Mouse (Mus musculus) thymus, adult 2 months (tissue): ENCODE data around the gene Clta.

ENCODE experiments used
- CTCF ChIP-seq: fragments of 200-500 bp; IDR thresholded peaks from 2 replicates; pipeline ENCODE4 v1.5.1; 2012; ENCODE audit warnings: mild to moderate bottlenecking, control low read depth, low read length, moderate library complexity, borderline replicate concordance; ENCODE audit not compliant: control insufficient read depth, poor library complexity, insufficient read depth; ENCODE audit errors: extremely low read depth
- POLR2A ChIP-seq: fragments of 200-500 bp; IDR thresholded peaks from 2 replicates; pipeline ENCODE4 v1.6.1; 2012; ENCODE audit warnings: mild to moderate bottlenecking, low read length, control low read depth, moderate library complexity; ENCODE audit not compliant: control insufficient read depth, poor library complexity, insufficient read depth; ENCODE audit errors: extremely low read depth

DNA sequence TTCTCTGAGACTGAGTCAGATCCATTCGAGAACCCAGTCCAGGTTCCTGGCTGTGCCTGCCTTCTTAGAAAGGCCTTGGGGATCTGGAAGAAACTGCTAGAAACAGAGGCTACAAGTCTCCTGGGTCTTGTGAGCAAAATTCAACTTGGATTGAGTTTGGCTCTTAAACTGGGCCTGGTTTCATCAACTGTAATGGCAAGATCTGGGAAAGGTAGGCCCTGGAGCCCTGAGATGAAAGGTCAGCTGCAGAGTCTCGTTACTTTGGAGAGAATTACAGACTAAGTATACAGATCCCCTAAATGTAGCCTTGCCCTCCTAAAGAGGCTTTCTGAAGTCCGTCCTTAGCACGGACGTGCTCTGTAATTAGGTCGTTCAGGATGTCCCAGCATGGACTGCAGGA lies 21.3 kb downstream of the Clta start:
- TF ChIP-seq CTCF = no peak
- no peak for TF ChIP-seq POLR2A
